Comparison of ENCODE assay signal across 45 mouse cellular contexts in genomic region chr1:179752276-179752675, GRCm38 (mm10). TPM values are rescaled to one million over a fixed set of nuclear protein-coding genes. Genes with fewer than 3 reads are reported as not detected.
"Had no signal": no experiment of that assay in that cellular context is flagged by ENCODE, and none has a peak within 500 bp of the region (broad histone marks: within the 10 kb centered on the region; RNA-seq: fewer than 3 reads in every experiment).

No protein-coding gene starts in this region.

- ATAC-seq: liver, embryonic 12.5 days; liver, postnatal 0 days; lung, postnatal 0 days; midbrain, embryonic 13.5 days; midbrain, embryonic 15.5 days; midbrain, embryonic 16.5 days had no signal

- H3K9ac ChIP-seq: limb, embryonic 12.5 days; limb, embryonic 13.5 days; limb, embryonic 15.5 days; liver, embryonic 12.5 days; liver, embryonic 13.5 days; liver, embryonic 14.5 days; liver, embryonic 15.5 days; liver, postnatal 0 days; lung, embryonic 14.5 days; lung, embryonic 15.5 days; midbrain, embryonic 12.5 days; midbrain, embryonic 13.5 days; midbrain, embryonic 15.5 days; neural tube, embryonic 12.5 days had no signal

- H3K9me3 ChIP-seq: limb, embryonic 10.5 days; limb, embryonic 12.5 days; limb, embryonic 13.5 days; limb, embryonic 15.5 days; liver, embryonic 12.5 days; liver, embryonic 13.5 days; liver, embryonic 15.5 days; lung, embryonic 15.5 days; megakaryocyte, embryonic 14.5 days; midbrain, embryonic 10.5 days; midbrain, embryonic 12.5 days; midbrain, embryonic 13.5 days; midbrain, embryonic 15.5 days; neural tube, embryonic 12.5 days had no signal

- DNase-seq: left cerebral cortex, postnatal 4 days; liver; liver, embryonic 13.5 days; liver, postnatal 0 days; lung, adult 18-20 months; lung, adult 2 months; lung, embryonic 14.5 days; lung, postnatal 14 days; lung, postnatal 36 days; lung, postnatal 4 days; midbrain, embryonic 14.5 days had no signal

- H3K4me1 ChIP-seq: limb, embryonic 10.5 days; limb, embryonic 12.5 days; limb, embryonic 13.5 days; limb, embryonic 15.5 days; liver, embryonic 12.5 days; liver, embryonic 13.5 days; liver, embryonic 15.5 days; lung, embryonic 15.5 days; midbrain, embryonic 10.5 days; midbrain, embryonic 12.5 days; midbrain, embryonic 13.5 days; midbrain, embryonic 15.5 days; neural tube, embryonic 12.5 days had no signal

- H3K27me3 ChIP-seq: limb, embryonic 12.5 days; limb, embryonic 13.5 days; limb, embryonic 15.5 days; liver, embryonic 12.5 days; liver, embryonic 13.5 days; liver, embryonic 15.5 days; lung, embryonic 15.5 days; megakaryocyte, embryonic 14.5 days; midbrain, embryonic 12.5 days; midbrain, embryonic 13.5 days; midbrain, embryonic 15.5 days; neural tube, embryonic 12.5 days had no signal

- H3K27ac ChIP-seq: limb, embryonic 10.5 days; limb, embryonic 12.5 days; limb, embryonic 13.5 days; limb, embryonic 15.5 days; liver, embryonic 12.5 days; liver, embryonic 13.5 days; liver, embryonic 14.5 days; liver, embryonic 15.5 days; lung, embryonic 15.5 days; macrophage; midbrain, embryonic 10.5 days; midbrain, embryonic 12.5 days; midbrain, embryonic 13.5 days; midbrain, embryonic 15.5 days; neural tube, embryonic 12.5 days had no signal

- H3K4me2 ChIP-seq: limb, embryonic 12.5 days; limb, embryonic 13.5 days; limb, embryonic 15.5 days; liver, embryonic 11.5 days; liver, embryonic 12.5 days; liver, embryonic 13.5 days; liver, embryonic 15.5 days; lung, embryonic 14.5 days; lung, embryonic 15.5 days; midbrain, embryonic 11.5 days; midbrain, embryonic 12.5 days; midbrain, embryonic 13.5 days; midbrain, embryonic 15.5 days; neural tube, embryonic 12.5 days had no signal

- H3K4me3 ChIP-seq: limb, embryonic 10.5 days; limb, embryonic 12.5 days; limb, embryonic 13.5 days; limb, embryonic 15.5 days; liver, embryonic 12.5 days; liver, embryonic 13.5 days; liver, embryonic 15.5 days; lung, embryonic 15.5 days; megakaryocyte, embryonic 14.5 days; midbrain, embryonic 10.5 days; midbrain, embryonic 12.5 days; midbrain, embryonic 13.5 days; midbrain, embryonic 15.5 days; myocyte; neural tube, embryonic 12.5 days had no signal

RNA-seq across cellular contexts. Expression of gene Kif28, which starts 7.2 kb away (rescaled TPM):
- total RNA-seq: liver, adult 2 months; megakaryocyte progenitor cell, adult 5-6 weeks; megakaryocyte, adult 5-6 weeks; megakaryocyte-erythroid progenitor cell, adult 5-6 weeks; monocyte, adult 5-6 weeks had no signal
- polyA plus RNA-seq: limb, embryonic 12.5 days; limb, embryonic 13.5 days; liver, adult 2 months; liver, embryonic 11.5 days; liver, embryonic 12.5 days; liver, embryonic 13.5 days; liver, embryonic 15.5 days; liver, embryonic 16.5 days; liver, postnatal 0 days; lung, embryonic 14.5 days; lung, embryonic 15.5 days; lung, embryonic 16.5 days; lung, postnatal 0 days; macrophage; midbrain, embryonic 11.5 days; midbrain, embryonic 12.5 days; midbrain, embryonic 14.5 days; midbrain, embryonic 15.5 days; midbrain, embryonic 16.5 days; midbrain, postnatal 0 days; neural tube, embryonic 11.5 days had no signal

RNA-seq across cellular contexts. Expression of gene Gm10518, which starts 50.9 kb away (rescaled TPM):
- total RNA-seq: left cerebral cortex, postnatal 10 days; left cerebral cortex, postnatal 14 days; left cerebral cortex, postnatal 25 days; left cerebral cortex, postnatal 36 days; liver, adult 2 months; megakaryocyte progenitor cell, adult 5-6 weeks; midbrain, postnatal 0 days; monocyte, adult 5-6 weeks had no signal
- polyA plus RNA-seq: limb, embryonic 14.5 days; liver, adult 2 months; lung, adult 2 months; lung, embryonic 14.5 days; lung, embryonic 15.5 days; lung, embryonic 16.5 days; lung, postnatal 0 days; macrophage; midbrain, embryonic 14.5 days; midbrain, embryonic 16.5 days; midbrain, postnatal 0 days had no signal
